Mouse (Mus musculus) midbrain, embryonic 10.5 days (tissue): Measurements from ENCODE around the gene Rpl28. TPM values are rescaled to one million over a fixed set of nuclear protein-coding genes. Genes with fewer than 3 reads are reported as not detected.
"Not testable (repeated sequence)": the region's sequence is repeated elsewhere in the genome, so short reads cannot be mapped to it uniquely, and the experiment has no call there.

Experiments used
- DNase-seq: peaks from one replicate; pipeline ENCODE4 v3.0.0-alpha.2; 2017; ENCODE audit warnings: low spot score
- H3K27ac ChIP-seq: fragments of 300-500 bp; sonication (generic); replicated peaks from 2 replicates; pipeline ENCODE4 v1.5.1; 2016; ENCODE audit warnings: mild to moderate bottlenecking
- H3K27me3 ChIP-seq: fragments of 300-500 bp; sonication (generic); 2 replicates; pipeline ENCODE4 v1.6.1; 2016; ENCODE audit warnings: low read depth, mild to moderate bottlenecking; ENCODE audit not compliant: poor library complexity, severe bottlenecking
- H3K36me3 ChIP-seq: fragments of 300-500 bp; sonication (generic); 2 replicates; pipeline ENCODE4 v1.6.1; 2016; ENCODE audit warnings: mild to moderate bottlenecking, moderate library complexity
- H3K4me1 ChIP-seq: fragments of 300-500 bp; sonication (generic); 2 replicates; pipeline ENCODE4 v1.6.1; 2016
- H3K4me3 ChIP-seq: fragments of 300-500 bp; sonication (generic); 2 replicates; pipeline ENCODE4 v1.5.1; 2016; ENCODE audit warnings: mild to moderate bottlenecking, moderate library complexity
- H3K9me3 ChIP-seq: fragments of 300-500 bp; sonication (generic); replicated peaks from 2 replicates; pipeline ENCODE4 v1.6.1; 2016; ENCODE audit warnings: mild to moderate bottlenecking
- WGBS: fragments of 180-500 bp; shearing (Covaris S2); methylation state at CpG from one replicate; pipeline ENCODE4 v1.1.7; 2016; 5-methylcytosine and 5-hydroxymethylcytosine counted together
- polyA plus RNA-seq: library from polyadenylated mRNA; unstranded; fragments of >200 nt; fragmentation: Nextera tagmentation; extraction: Ambion mirVana; gene quantifications from 2 replicates; pipeline ENCODE4 v1.2.1, GENCODE M21; 2016

Rpl28 gene
- polyA plus RNA-seq, 1 experiment from 2014 or later: 383 TPM

DNA sequence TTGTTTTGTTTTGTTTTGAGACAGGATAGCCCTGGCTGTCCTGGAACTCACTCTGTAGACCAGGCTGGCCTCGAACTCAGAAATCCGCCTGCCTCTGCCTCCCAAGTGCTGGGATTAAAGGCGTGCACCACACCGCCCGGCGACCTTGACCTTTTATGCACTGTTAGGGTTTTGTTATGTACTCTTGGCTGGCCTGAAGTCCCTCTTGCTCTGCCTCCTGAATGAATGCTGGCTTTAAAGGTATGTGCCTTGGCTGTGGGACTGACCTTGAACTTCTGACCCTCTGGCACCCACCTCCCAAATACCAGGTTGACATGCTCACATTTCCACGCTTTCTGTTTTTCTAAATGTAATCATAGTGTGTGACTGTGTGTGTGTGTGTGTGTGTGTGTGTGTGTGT is 28.3 kb downstream of the Rpl28 start:
- H3K27ac ChIP-seq, DNase-seq, H3K4me1 ChIP-seq, H3K4me3 ChIP-seq, H3K36me3 ChIP-seq, H3K9me3 ChIP-seq, H3K27me3 ChIP-seq: not testable (repeated sequence)
- WGBS: 95% methylated on average over 7 of the region's 7 CpGs

- H3K36me3 ChIP-seq: no peaks in the 10 kb centered on the region
- H3K27ac ChIP-seq: no peak overlapping the region
- DNase-seq: no peak
- WGBS: 87% methylated on average over 4 of the region's 4 CpGs
- no peaks in the 10 kb centered on the region for H3K9me3 ChIP-seq
- no peak overlapping the region for H3K4me3 ChIP-seq
- no peaks in the 10 kb centered on the region for H3K27me3 ChIP-seq
- peaks cover 7% of the 10 kb centered on the region; the same call in 1 of the 2 replicates for H3K4me1 ChIP-seq
Measured at GRCm38 (mm10) chr7:4821690-4822089, 29.0 kb downstream of the Rpl28 start.

- no peak for DNase-seq
- Histone ChIP-seq H3K9me3 (no peaks in the 10 kb centered on the region), H3K27ac (no peak overlapping the region), H3K4me3 (no peak overlapping the region), H3K27me3 (no peaks in the 10 kb centered on the region), H3K36me3 (no peaks in the 10 kb centered on the region), H3K4me1 (peaks cover 7% of the 10 kb centered on the region; the same call in 1 of the 2 replicates)
- 74% methylated on average over 6 of the region's 6 CpGs for WGBS
Measured at GRCm38 (mm10) chr7:4822162-4822907, 29.7 kb downstream of the Rpl28 start.

DNA sequence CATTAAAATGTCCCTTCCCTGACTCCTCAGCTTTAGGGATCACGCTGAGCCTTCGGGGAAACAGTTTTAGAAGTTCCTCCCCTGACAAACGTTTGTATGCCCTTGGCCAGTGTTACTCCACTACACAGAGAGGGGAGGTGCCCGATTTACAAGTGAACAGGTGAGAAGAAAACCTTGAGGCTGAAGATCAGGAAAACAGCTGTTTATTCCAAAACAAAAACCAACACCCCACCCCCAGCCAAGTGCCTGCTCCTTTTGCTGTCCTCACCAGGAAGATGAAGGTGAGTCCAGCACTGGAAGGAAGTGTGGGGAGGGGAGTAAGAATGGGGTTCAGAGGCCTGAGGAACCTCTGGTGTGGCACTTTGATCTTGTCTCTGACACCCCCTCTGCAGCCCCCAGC is 32.7 kb downstream of the Rpl28 start:
- Histone ChIP-seq H3K4me3 (no peak overlapping the region), H3K36me3 (no peaks in the 10 kb centered on the region), H3K27me3 (peaks cover 12% of the 10 kb centered on the region), H3K9me3 (no peaks in the 10 kb centered on the region), H3K27ac (no peak overlapping the region), H3K4me1 (peaks cover 5% of the 10 kb centered on the region; the same call in 1 of the 2 replicates)
- 61% methylated on average over 4 of the region's 4 CpGs for WGBS
- DNase-seq: no peak

GRCm38 (mm10) chr7:4830476-4830875 is 37.8 kb downstream of the Rpl28 start:
- Histone ChIP-seq H3K27ac (no peak overlapping the region), H3K4me3 (no peak overlapping the region), H3K9me3 (no peaks in the 10 kb centered on the region), H3K36me3 (no peaks in the 10 kb centered on the region), H3K27me3 (peaks cover 46% of the 10 kb centered on the region), H3K4me1 (peaks cover 8% of the 10 kb centered on the region; the same call in 1 of the 2 replicates)
- DNase-seq: no peak
- WGBS: 7% methylated on average over 12 of the region's 12 CpGs

GRCm38 (mm10) chr7:4835631-4836327 is 43.1 kb downstream of the Rpl28 start:
- Histone ChIP-seq H3K27me3 (peaks cover 84% of the 10 kb centered on the region), H3K4me3 (peak overlapping the region; percentile 71), H3K4me1 (peaks cover 19% of the 10 kb centered on the region), H3K36me3 (no peaks in the 10 kb centered on the region), H3K27ac (peak overlapping the region; percentile 83), H3K9me3 (0 out of 2 replicates have a peak, but pooled peaks cover 2% of the 10 kb centered on the region)
- 6% methylated on average over 32 of the region's 34 CpGs for WGBS
- DNase-seq: peak; percentile 23

GRCm38 (mm10) chr7:4836351-4836792 is 43.7 kb downstream of the Rpl28 start:
- under 1% methylated on average over 51 of the region's 51 CpGs for WGBS
- DNase-seq: peak; percentile 79
- Histone ChIP-seq H3K36me3 (no peaks in the 10 kb centered on the region), H3K27me3 (peaks cover 84% of the 10 kb centered on the region), H3K27ac (peak overlapping the region; percentile 83), H3K4me1 (peaks cover 18% of the 10 kb centered on the region), H3K9me3 (0 out of 2 replicates have a peak, but pooled peaks cover 2% of the 10 kb centered on the region), H3K4me3 (peak overlapping the region; percentile 71)

DNA sequence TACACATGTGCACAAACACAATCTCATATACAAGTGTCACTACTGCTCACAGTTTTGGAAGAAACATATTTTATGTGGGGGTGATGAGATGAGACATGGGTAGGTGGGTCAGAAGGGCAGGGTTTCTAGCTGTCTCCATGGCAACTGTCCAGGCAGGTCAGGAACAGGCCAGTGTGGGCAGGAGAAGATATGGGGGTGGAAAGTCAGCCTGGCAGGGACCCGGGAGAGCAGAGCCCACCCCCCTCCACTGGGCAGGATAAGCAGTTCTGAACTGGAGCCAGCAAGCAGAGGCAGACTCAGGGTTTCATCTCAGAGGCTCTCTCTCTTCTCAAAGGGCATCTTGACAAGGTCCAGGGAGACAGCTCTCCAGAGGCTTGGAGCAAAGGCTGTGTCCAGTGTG is 45.0 kb downstream of the Rpl28 start:
- no peak for DNase-seq
- H3K27me3 ChIP-seq: peaks cover 88% of the 10 kb centered on the region

DNA sequence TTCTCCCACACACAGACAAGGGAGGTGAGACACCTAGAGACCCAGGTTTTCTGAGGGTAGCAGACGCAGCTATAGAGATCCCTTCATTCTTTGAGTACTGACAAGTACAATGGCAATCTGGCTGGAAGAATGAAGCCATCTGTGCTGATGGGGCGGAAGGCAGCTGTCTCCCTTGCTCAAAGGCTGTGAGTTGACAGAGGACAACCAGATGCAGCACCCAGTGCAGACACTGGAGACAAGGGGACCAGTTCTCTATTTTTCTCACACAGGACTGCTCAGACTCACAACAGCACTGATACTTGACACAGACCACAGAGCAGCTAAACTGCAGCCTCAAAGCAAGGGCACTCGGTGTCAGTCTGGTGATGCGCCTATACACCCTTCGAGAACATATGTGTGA is 49.4 kb downstream of the Rpl28 start:
- Histone ChIP-seq H3K4me3 (peak overlapping the region; percentile 65; the same call in 1 of the 2 replicates), H3K36me3 (no peaks in the 10 kb centered on the region), H3K4me1 (peaks cover 38% of the 10 kb centered on the region), H3K9me3 (0 out of 2 replicates have a peak, but pooled peaks cover 5% of the 10 kb centered on the region), H3K27ac (no peak overlapping the region), H3K27me3 (peaks cover 96% of the 10 kb centered on the region)
- no peak for DNase-seq
- WGBS: 52% methylated on average over 5 of the region's 5 CpGs

More for the DNA sequence above, 45.0 kb downstream of the Rpl28 start:
- peaks cover 26% of the 10 kb centered on the region for H3K4me1 ChIP-seq
- H3K9me3 ChIP-seq: 0 out of 2 replicates have a peak, but pooled peaks cover 2% of the 10 kb centered on the region
- no peak overlapping the region for H3K4me3 ChIP-seq
- no peak overlapping the region for H3K27ac ChIP-seq
- H3K36me3 ChIP-seq: no peaks in the 10 kb centered on the region
- WGBS: 33% methylated on average over 1 of the region's 1 CpGs

GRCm38 (mm10) chr7:4842634-4843131 is 50.0 kb downstream of the Rpl28 start:
- no peaks in the 10 kb centered on the region for H3K36me3 ChIP-seq
- peaks cover 92% of the 10 kb centered on the region for H3K27me3 ChIP-seq
- peak overlapping the region; percentile 65 for H3K4me3 ChIP-seq
- peak; percentile 59 for DNase-seq
- H3K4me1 ChIP-seq: peaks cover 37% of the 10 kb centered on the region
- 0 out of 2 replicates have a peak, but pooled peaks cover 6% of the 10 kb centered on the region for H3K9me3 ChIP-seq
- WGBS: 1% methylated on average over 16 of the region's 16 CpGs
- no peak overlapping the region for H3K27ac ChIP-seq

- peak overlapping the region; percentile 65 for H3K4me3 ChIP-seq
- peaks cover 33% of the 10 kb centered on the region for H3K4me1 ChIP-seq
- peak; percentile 79 for DNase-seq
- H3K27ac ChIP-seq: peak overlapping the region; percentile 67
- WGBS: under 1% methylated on average over 34 of the region's 34 CpGs
- H3K9me3 ChIP-seq: 0 out of 2 replicates have a peak, but pooled peaks cover 6% of the 10 kb centered on the region
- peaks cover 82% of the 10 kb centered on the region for H3K27me3 ChIP-seq
- H3K36me3 ChIP-seq: no peaks in the 10 kb centered on the region
Measured at GRCm38 (mm10) chr7:4843604-4844244, 51.0 kb downstream of the Rpl28 start.

- 0 out of 2 replicates have a peak, but pooled peaks cover 6% of the 10 kb centered on the region for H3K9me3 ChIP-seq
- peak within 1 kb of the TSS; percentile 67 for H3K27ac ChIP-seq
- H3K4me1 ChIP-seq: peaks cover 33% of the 10 kb centered on the region
- DNase-seq: no peak
- peak within 1 kb of the TSS; percentile 65 for H3K4me3 ChIP-seq
- H3K27me3 ChIP-seq: peaks cover 77% of the 10 kb centered on the region
- 1% methylated on average over 41 of the region's 41 CpGs for WGBS
- H3K36me3 ChIP-seq: no peaks in the 10 kb centered on the region
Measured at GRCm38 (mm10) chr7:4844245-4844916, 51.7 kb downstream of the Rpl28 start, which contains the start of gene Shisa7. Gene Shisa7 (minus strand): TSS chr7:4844696.
